Mouse (Mus musculus): ENCODE results near the gene Pde8b. TPM values are rescaled to one million over a fixed set of nuclear protein-coding genes. Genes with fewer than 3 reads are reported as not detected.

Pde8b gene
- polyA plus RNA-seq, 1 experiment from 2014 or later, result 0.40 TPM

- no peak overlapping the region for H3K9ac ChIP-seq (ENCODE audit: low read depth, low read length)
- H3K4me2 ChIP-seq (ENCODE audit: low read depth, low read length), result no peak overlapping the region
- WGBS (ENCODE audit: insufficient replicate concordance), result 57% methylated on average over 3 of the region's 3 CpGs
- H3K27ac ChIP-seq (ENCODE audit: low read length), result no peak overlapping the region
- ATAC-seq (ENCODE audit: low read depth), result no peak
- no peak overlapping the region for H3K4me3 ChIP-seq (ENCODE audit: low read depth, low read length)
- H3K27me3 ChIP-seq (ENCODE audit: control insufficient read depth, insufficient read depth, low read depth, low read length), result no peaks in the 10 kb centered on the region
- no peaks in the 10 kb centered on the region for H3K4me1 ChIP-seq (ENCODE audit: control insufficient read depth, low read depth, low read length)
- no peaks in the 10 kb centered on the region for H3K36me3 ChIP-seq (ENCODE audit: control insufficient read depth, insufficient read depth)
- H3K9me3 ChIP-seq (replicated peaks; ENCODE audit: control insufficient read depth, low read length), result no peaks in the 10 kb centered on the region
Measured at GRCm38 (mm10) chr13:95082611-95083010, 167.5 kb downstream of the Pde8b start.

GRCm38 (mm10) chr13:95081082-95081481 is 169.1 kb downstream of the Pde8b start:
- Histone ChIP-seq H3K27me3 (ENCODE audit: control insufficient read depth, insufficient read depth, low read depth, low read length) (no peaks in the 10 kb centered on the region), H3K9ac (ENCODE audit: low read depth, low read length) (no peak overlapping the region), H3K4me2 (ENCODE audit: low read depth, low read length) (no peak overlapping the region), H3K9me3 (replicated peaks; ENCODE audit: control insufficient read depth, low read length) (no peaks in the 10 kb centered on the region), H3K27ac (ENCODE audit: low read length) (no peak overlapping the region), H3K4me1 (ENCODE audit: control insufficient read depth, low read depth, low read length) (no peaks in the 10 kb centered on the region), H3K4me3 (ENCODE audit: low read depth, low read length) (no peak overlapping the region), H3K36me3 (ENCODE audit: control insufficient read depth, insufficient read depth) (no peaks in the 10 kb centered on the region)
- 75% methylated on average over 7 of the region's 7 CpGs for WGBS (ENCODE audit: insufficient replicate concordance)
- no peak for ATAC-seq (ENCODE audit: low read depth)

- Histone ChIP-seq H3K9me3 (replicated peaks; ENCODE audit: control insufficient read depth, low read length) (no peaks in the 10 kb centered on the region), H3K4me2 (ENCODE audit: low read depth, low read length) (no peak overlapping the region), H3K4me3 (ENCODE audit: low read depth, low read length) (no peak overlapping the region), H3K9ac (ENCODE audit: low read depth, low read length) (no peak overlapping the region), H3K27ac (ENCODE audit: low read length) (no peak overlapping the region), H3K4me1 (ENCODE audit: control insufficient read depth, low read depth, low read length) (no peaks in the 10 kb centered on the region), H3K36me3 (ENCODE audit: control insufficient read depth, insufficient read depth) (no peaks in the 10 kb centered on the region), H3K27me3 (ENCODE audit: control insufficient read depth, insufficient read depth, low read depth, low read length) (no peaks in the 10 kb centered on the region)
- no peak for ATAC-seq (ENCODE audit: low read depth)
- WGBS (ENCODE audit: insufficient replicate concordance), result 29% methylated on average over 6 of the region's 6 CpGs
Measured at GRCm38 (mm10) chr13:95078492-95078891, 171.6 kb downstream of the Pde8b start.

GRCm38 (mm10) chr13:95077688-95078087 is 172.4 kb downstream of the Pde8b start:
- Histone ChIP-seq H3K4me3 (ENCODE audit: low read depth, low read length) (no peak overlapping the region), H3K9ac (ENCODE audit: low read depth, low read length) (no peak overlapping the region), H3K36me3 (ENCODE audit: control insufficient read depth, insufficient read depth) (no peaks in the 10 kb centered on the region), H3K4me2 (ENCODE audit: low read depth, low read length) (no peak overlapping the region), H3K27me3 (ENCODE audit: control insufficient read depth, insufficient read depth, low read depth, low read length) (no peaks in the 10 kb centered on the region), H3K9me3 (replicated peaks; ENCODE audit: control insufficient read depth, low read length) (no peaks in the 10 kb centered on the region), H3K27ac (ENCODE audit: low read length) (no peak overlapping the region), H3K4me1 (ENCODE audit: control insufficient read depth, low read depth, low read length) (no peaks in the 10 kb centered on the region)
- 36% methylated on average over 3 of the region's 3 CpGs for WGBS (ENCODE audit: insufficient replicate concordance)
- no peak for ATAC-seq (ENCODE audit: low read depth)

- no peak for ATAC-seq (ENCODE audit: low read depth)
Measured at GRCm38 (mm10) chr13:95076142-95076541, 174.0 kb downstream of the Pde8b start.

GRCm38 (mm10) chr13:95073445-95074172 is 176.5 kb downstream of the Pde8b start:
- ATAC-seq (ENCODE audit: low read depth), result no peak
- Histone ChIP-seq H3K9ac (ENCODE audit: low read depth, low read length) (no peak overlapping the region), H3K27me3 (ENCODE audit: control insufficient read depth, insufficient read depth, low read depth, low read length) (no peaks in the 10 kb centered on the region), H3K4me3 (ENCODE audit: low read depth, low read length) (no peak overlapping the region), H3K9me3 (replicated peaks; ENCODE audit: control insufficient read depth, low read length) (no peaks in the 10 kb centered on the region), H3K27ac (ENCODE audit: low read length) (no peak overlapping the region), H3K4me1 (ENCODE audit: control insufficient read depth, low read depth, low read length) (no peaks in the 10 kb centered on the region), H3K4me2 (ENCODE audit: low read depth, low read length) (no peak overlapping the region), H3K36me3 (ENCODE audit: control insufficient read depth, insufficient read depth) (no peaks in the 10 kb centered on the region)
- 60% methylated on average over 8 of the region's 8 CpGs for WGBS (ENCODE audit: insufficient replicate concordance)

More at GRCm38 (mm10) chr13:95076142-95076541, 174.0 kb downstream of the Pde8b start:
- no peaks in the 10 kb centered on the region for H3K27me3 ChIP-seq (ENCODE audit: control insufficient read depth, insufficient read depth, low read depth, low read length)
- 27% methylated on average over 2 of the region's 2 CpGs for WGBS (ENCODE audit: insufficient replicate concordance)
- no peak overlapping the region for H3K27ac ChIP-seq (ENCODE audit: low read length)
- H3K36me3 ChIP-seq (ENCODE audit: control insufficient read depth, insufficient read depth), result no peaks in the 10 kb centered on the region
- no peaks in the 10 kb centered on the region for H3K4me1 ChIP-seq (ENCODE audit: control insufficient read depth, low read depth, low read length)
- no peak overlapping the region for H3K4me2 ChIP-seq (ENCODE audit: low read depth, low read length)
- no peaks in the 10 kb centered on the region for H3K9me3 ChIP-seq (replicated peaks; ENCODE audit: control insufficient read depth, low read length)
- no peak overlapping the region for H3K4me3 ChIP-seq (ENCODE audit: low read depth, low read length)
- no peak overlapping the region for H3K9ac ChIP-seq (ENCODE audit: low read depth, low read length)

GRCm38 (mm10) chr13:95070268-95070667 is 179.9 kb downstream of the Pde8b start:
- H3K4me2 ChIP-seq (ENCODE audit: low read depth, low read length), result no peak overlapping the region
- no peak overlapping the region for H3K27ac ChIP-seq (ENCODE audit: low read length)
- H3K9ac ChIP-seq (ENCODE audit: low read depth, low read length), result no peak overlapping the region
- no peaks in the 10 kb centered on the region for H3K4me1 ChIP-seq (ENCODE audit: control insufficient read depth, low read depth, low read length)
- no peak overlapping the region for H3K4me3 ChIP-seq (ENCODE audit: low read depth, low read length)
- H3K9me3 ChIP-seq (replicated peaks; ENCODE audit: control insufficient read depth, low read length), result no peaks in the 10 kb centered on the region
- no peak for ATAC-seq (ENCODE audit: low read depth)
- no peaks in the 10 kb centered on the region for H3K27me3 ChIP-seq (ENCODE audit: control insufficient read depth, insufficient read depth, low read depth, low read length)
- H3K36me3 ChIP-seq (ENCODE audit: control insufficient read depth, insufficient read depth), result no peaks in the 10 kb centered on the region

- H3K9me3 ChIP-seq (replicated peaks; ENCODE audit: control insufficient read depth, low read length), result no peaks in the 10 kb centered on the region
- H3K4me2 ChIP-seq (ENCODE audit: low read depth, low read length), result no peak overlapping the region
- no peaks in the 10 kb centered on the region for H3K4me1 ChIP-seq (ENCODE audit: control insufficient read depth, low read depth, low read length)
- no peak for ATAC-seq (ENCODE audit: low read depth)
- H3K4me3 ChIP-seq (ENCODE audit: low read depth, low read length), result no peak overlapping the region
- H3K27ac ChIP-seq (ENCODE audit: low read length), result no peak overlapping the region
- WGBS (ENCODE audit: insufficient replicate concordance), result 41% methylated on average over 6 of the region's 6 CpGs
- H3K27me3 ChIP-seq (ENCODE audit: control insufficient read depth, insufficient read depth, low read depth, low read length), result no peaks in the 10 kb centered on the region
- H3K9ac ChIP-seq (ENCODE audit: low read depth, low read length), result no peak overlapping the region
- no peaks in the 10 kb centered on the region for H3K36me3 ChIP-seq (ENCODE audit: control insufficient read depth, insufficient read depth)
Measured at GRCm38 (mm10) chr13:95067854-95068253, 182.3 kb downstream of the Pde8b start.

GRCm38 (mm10) chr13:95063390-95064017 is 186.6 kb downstream of the Pde8b start:
- no peak overlapping the region for H3K27ac ChIP-seq (ENCODE audit: low read length)
- no peak overlapping the region for H3K4me2 ChIP-seq (ENCODE audit: low read depth, low read length)
- H3K9me3 ChIP-seq (replicated peaks; ENCODE audit: control insufficient read depth, low read length), result no peaks in the 10 kb centered on the region
- H3K4me1 ChIP-seq (ENCODE audit: control insufficient read depth, low read depth, low read length), result no peaks in the 10 kb centered on the region
- no peak overlapping the region for H3K4me3 ChIP-seq (ENCODE audit: low read depth, low read length)
- no peaks in the 10 kb centered on the region for H3K27me3 ChIP-seq (ENCODE audit: control insufficient read depth, insufficient read depth, low read depth, low read length)
- H3K9ac ChIP-seq (ENCODE audit: low read depth, low read length), result no peak overlapping the region
- no peaks in the 10 kb centered on the region for H3K36me3 ChIP-seq (ENCODE audit: control insufficient read depth, insufficient read depth)
- 34% methylated on average over 4 of the region's 4 CpGs for WGBS (ENCODE audit: insufficient replicate concordance)
- no peak; the same call in 1 of the 2 replicates for ATAC-seq (ENCODE audit: low read depth)

All from liver, embryonic 16.5 days (tissue).